ENCODE assay signal across 13 mouse cellular contexts in genomic region chr11:56999601-57000001, GRCm38 (mm10). TPM values are rescaled to one million over a fixed set of nuclear protein-coding genes. Genes with fewer than 3 reads are reported as not detected.
DNase-seq lines count a peak whose midpoint lies in the region; ATAC-seq lines count a peak whose summit lies in the region.
"Had no signal": no experiment of that assay in that cellular context is flagged by ENCODE, and none has a peak within 500 bp of the region (broad histone marks: within the 10 kb centered on the region; RNA-seq: fewer than 3 reads in every experiment).

No protein-coding gene starts in this region.

- peaks cover 6% of the 10 kb centered on the region; the same call in 1 of the 2 replicates for H3K4me1 ChIP-seq in heart, embryonic 10.5 days
- H3K4me1 ChIP-seq in lung, embryonic 16.5 days (replicated peaks; ENCODE audit: control insufficient read depth, insufficient read depth, low read length), result no peaks in the 10 kb centered on the region
- H3K4me1 ChIP-seq: neural tube, embryonic 15.5 days had no signal

- 0 out of 2 replicates have a peak, but pooled peaks have one; percentile 23 for ATAC-seq in lung, embryonic 16.5 days (ENCODE audit: low read depth)
- no peak for ATAC-seq in erythroid progenitor cell, adult 5-6 weeks (replicated peaks; ENCODE audit: low FRiP score, poor library complexity, severe bottlenecking)
- ATAC-seq: activated CD4-positive, CD25-positive, alpha-beta regulatory T cell, adult 4 months; CD4-positive, CD25-positive, alpha-beta regulatory T cell, adult 4 months had no signal

- no peaks in the 10 kb centered on the region for H3K9me3 ChIP-seq in heart, embryonic 10.5 days
- no peaks in the 10 kb centered on the region for H3K9me3 ChIP-seq in lung, embryonic 16.5 days (ENCODE audit: control insufficient read depth, low read length)
- H3K9me3 ChIP-seq: neural tube, embryonic 15.5 days had no signal

- no peak overlapping the region for H3K4me3 ChIP-seq in heart, embryonic 10.5 days
- H3K4me3 ChIP-seq in lung, embryonic 16.5 days (ENCODE audit: low read length), result no peak overlapping the region
- H3K4me3 ChIP-seq: neural tube, embryonic 15.5 days had no signal

- H3K4me2 ChIP-seq in lung, embryonic 16.5 days (ENCODE audit: low read depth, low read length), result no peak overlapping the region
- H3K4me2 ChIP-seq: neural tube, embryonic 15.5 days had no signal

- no peak overlapping the region for H3K27ac ChIP-seq in heart, embryonic 10.5 days
- H3K27ac ChIP-seq in lung, embryonic 16.5 days (ENCODE audit: low read length), result no peak overlapping the region
- H3K27ac ChIP-seq: neural tube, embryonic 15.5 days had no signal

- no peak overlapping the region for H3K9ac ChIP-seq in lung, embryonic 16.5 days (ENCODE audit: low read length)
- H3K9ac ChIP-seq: neural tube, embryonic 15.5 days had no signal

- intact Hi-C loops in gastrocnemius, postnatal 14 days (cut with DNase I; ENCODE audit: low total_unique reads), result no loop called here

- DNase-seq in heart, adult 18-20 months, result peak; percentile 84 to 88
- DNase-seq in heart, embryonic 10.5 days (ENCODE audit: low spot score), result no peak
- DNase-seq in adipocyte (ENCODE audit: low spot score), result peak; percentile 82
- DNase-seq in gastrocnemius, postnatal 14 days, result peak; percentile 15
- no peak for DNase-seq in spleen, adult 12 weeks (ENCODE audit: low spot score)
- DNase-seq in T-cell, adult 2 months (ENCODE audit: low spot score), result no peak
- DNase-seq: kidney, adult 18-20 months had no signal

- H3K36me3 ChIP-seq in heart, embryonic 10.5 days, result no peaks in the 10 kb centered on the region
- no peaks in the 10 kb centered on the region for H3K36me3 ChIP-seq in lung, embryonic 16.5 days (ENCODE audit: control insufficient read depth, insufficient read depth, low read length)
- H3K36me3 ChIP-seq: neural tube, embryonic 15.5 days had no signal

- 68% methylated on average over 3 of the region's 3 CpGs for WGBS in heart, embryonic 10.5 days
- WGBS in lung, embryonic 16.5 days, result 48% methylated on average over 3 of the region's 3 CpGs

- no peaks in the 10 kb centered on the region for H3K27me3 ChIP-seq in heart, embryonic 10.5 days (ENCODE audit: insufficient read depth, poor library complexity, severe bottlenecking)
- H3K27me3 ChIP-seq in lung, embryonic 16.5 days (ENCODE audit: control insufficient read depth, insufficient read depth, low read depth, low read length), result no peaks in the 10 kb centered on the region
- H3K27me3 ChIP-seq: neural tube, embryonic 15.5 days had no signal

RNA-seq across cellular contexts. Expression of gene Gria1, which starts 11.6 kb away (rescaled TPM):
- under 1 TPM; 0.15 to 0.49 TPM for total RNA-seq in heart, adult 18-20 months (2021)
- polyA plus RNA-seq in heart, embryonic 10.5 days (2016; fragmentation: Nextera tagmentation; extraction: Ambion mirVana), result 0.58 and 0.64 TPM in 2 replicates
- total RNA-seq in gastrocnemius, postnatal 14 days (2021), result under 1 TPM; 0.09 to 0.35 TPM
- 0.89 and 1.6 TPM in 2 replicates for polyA plus RNA-seq in lung, embryonic 16.5 days (2015; fragmentation: Nextera tagmentation; extraction: Ambion mirVana)
- not detected in 2 replicates for total RNA-seq in erythroid progenitor cell, adult 5-6 weeks (2015; ENCODE audit: low replicate concordance)
- total RNA-seq in erythroid progenitor cell, adult 5-6 weeks (2017; ENCODE audit: low replicate concordance), result not detected in 2 replicates
- total RNA-seq: megakaryocyte-erythroid progenitor cell, adult 5-6 weeks had no signal
- polyA plus RNA-seq: activated CD4-positive, CD25-positive, alpha-beta regulatory T cell, adult 4 months; CD4-positive, CD25-positive, alpha-beta regulatory T cell, adult 4 months had no signal

Comparison
In these comparisons a context has a peak if more than half of its experiments do, and no peak if none do; other contexts are left out.
1. DNase-seq: peak in heart, adult 18-20 months (2 of 2), adipocyte (single experiment) and gastrocnemius, postnatal 14 days (single experiment); none in heart, embryonic 10.5 days (single experiment), spleen, adult 12 weeks (single experiment) and T-cell, adult 2 months (single experiment).